Mouse (Mus musculus) liver, embryonic 14.5 days (tissue): Measurements from ENCODE around the gene 9130213A22Rik. TPM values are rescaled to one million over a fixed set of nuclear protein-coding genes. Genes with fewer than 3 reads are reported as not detected.

ENCODE experiments used
- ATAC-seq: fragments of 200-750 bp; cut with Nextera tagmentation; 2 replicates; pipeline ENCODE4 v1.8.0; 2017; ENCODE audit warnings: moderate number of reproducible peaks, mild to moderate bottlenecking, moderate library complexity; ENCODE audit not compliant: insufficient read depth
- DNase-seq, 3 experiments: peaks; one replicate each; pipeline ENCODE4 v3.0.0-alpha.2; 2012 to 2013; ENCODE audit warnings: low read depth in 3 of 3, low spot score in 3 of 3
- H3K27ac ChIP-seq: fragments of 300-500 bp; sonication (generic); 2 replicates; pipeline ENCODE4 v1.5.1; 2014; ENCODE audit warnings: moderate library complexity, mild to moderate bottlenecking, control low read depth, inconsistent platforms
- H3K27me3 ChIP-seq: fragments of 300-500 bp; sonication (generic); 2 replicates; pipeline ENCODE4 v1.6.1; 2014; ENCODE audit warnings: mild to moderate bottlenecking, low read length, moderate library complexity; ENCODE audit not compliant: control insufficient read depth, insufficient read depth
- H3K36me3 ChIP-seq: fragments of 300-500 bp; sonication (generic); replicated peaks from 2 replicates; pipeline ENCODE4 v1.6.1; 2014; ENCODE audit warnings: low read depth; ENCODE audit not compliant: control insufficient read depth, insufficient read depth
- H3K4me1 ChIP-seq, 2 experiments: fragments of 200-500 bp in 1 of 2; fragments of 300-500 bp in 1 of 2; sonication (generic) in 1 of 2; replicated peaks; 2 replicates each; pipeline ENCODE4 v1.6.1; 2012 to 2014; ENCODE audit warnings: antibody characterized with exemption in 1 of 2, inconsistent platforms in 1 of 2, low read length in 1 of 2; ENCODE audit not compliant: control insufficient read depth in 2 of 2, insufficient read depth in 2 of 2
- H3K4me2 ChIP-seq: fragments of 300-500 bp; sonication (generic); 2 replicates; pipeline ENCODE4 v1.6.1; 2014; ENCODE audit warnings: low read depth, mild to moderate bottlenecking, control low read depth, moderate library complexity
- H3K4me3 ChIP-seq, 2 experiments: fragments of 200-500 bp in 1 of 2; fragments of 300-500 bp in 1 of 2; sonication (generic) in 1 of 2; 2 replicates each; pipeline ENCODE4 v1.5.1; 2012 to 2014; ENCODE audit warnings: low read depth in 2 of 2, low read length in 2 of 2, mild to moderate bottlenecking in 2 of 2, control low read depth in 1 of 2, inconsistent platforms in 1 of 2, moderate library complexity in 1 of 2; ENCODE audit not compliant: insufficient read depth in 1 of 2
- H3K9ac ChIP-seq: fragments of 300-500 bp; sonication (generic); replicated peaks from 2 replicates; pipeline ENCODE4 v1.6.1; 2014; ENCODE audit warnings: mild to moderate bottlenecking, control low read depth, moderate library complexity
- H3K9me3 ChIP-seq: fragments of 300-500 bp; sonication (generic); 2 replicates; pipeline ENCODE4 v1.6.1; 2016; ENCODE audit warnings: low read length, mixed read lengths; ENCODE audit not compliant: control insufficient read depth
- CTCF ChIP-seq: IDR thresholded peaks from 2 replicates; pipeline ENCODE4 v1.5.1; 2016; ENCODE audit warnings: antibody characterized with exemption, low read depth, control low read depth
- EP300 ChIP-seq: IDR thresholded peaks from 2 replicates; pipeline ENCODE4 v1.6.1; 2016; ENCODE audit warnings: antibody characterized with exemption, low read depth
- WGBS: fragments of 180-500 bp; shearing (Covaris S2); extraction: QIAGEN DNeasy Blood & Tissue Kit; methylation state at CpG from one replicate; pipeline ENCODE4 v1.1.7; 2014; ENCODE audit not compliant: insufficient replicate concordance; 5-methylcytosine and 5-hydroxymethylcytosine counted together
- polyA plus RNA-seq, 2 experiments: library from polyadenylated mRNA; depleted of rRNA in 1 of 2; stranded (reverse) in 1 of 2; unstranded in 1 of 2; fragments of >200 nt; fragmentation: Nextera tagmentation in 1 of 2; extraction: Ambion mirVana in 1 of 2; gene quantifications; 2 replicates each; pipeline versions ENCODE4 v1.2.1 to v1.2.3; 2012 to 2014

9130213A22Rik gene
- polyA plus RNA-seq, 2 experiments, result 0.08 TPM; not detected in 1

DNA sequence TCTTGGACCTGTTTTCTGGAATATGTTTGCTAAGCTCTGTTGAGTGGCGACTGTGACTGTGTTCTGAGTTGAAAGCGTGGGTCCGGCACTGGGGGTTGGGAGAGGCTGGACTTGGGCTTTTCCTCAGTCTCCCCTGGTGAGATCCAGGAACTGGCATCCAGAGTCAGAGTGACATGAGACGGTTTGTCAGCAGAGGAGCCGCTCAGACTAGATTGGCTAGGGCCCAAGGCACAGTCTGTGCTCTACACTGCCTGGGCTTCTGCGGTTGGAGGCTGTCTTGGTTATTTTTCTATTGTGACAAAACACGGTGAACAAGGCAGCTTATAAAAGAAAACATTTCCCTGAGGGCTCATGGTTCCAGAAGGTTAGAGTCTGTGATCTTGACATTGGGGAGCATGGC lies 25.2 kb upstream of the 9130213A22Rik start:
- Histone ChIP-seq H3K4me2 (no peak overlapping the region), H3K4me3 (no peak overlapping the region), H3K4me1 (no peaks in the 10 kb centered on the region), H3K9me3 (no peaks in the 10 kb centered on the region), H3K27ac (no peak overlapping the region), H3K36me3 (no peaks in the 10 kb centered on the region), H3K27me3 (no peaks in the 10 kb centered on the region), H3K9ac (no peak overlapping the region)
- DNase-seq, result no peak
- ATAC-seq, result no peak
- TF ChIP-seq EP300 (no peak), CTCF (no peak)
- 69% methylated on average over 7 of the region's 7 CpGs for WGBS

DNA sequence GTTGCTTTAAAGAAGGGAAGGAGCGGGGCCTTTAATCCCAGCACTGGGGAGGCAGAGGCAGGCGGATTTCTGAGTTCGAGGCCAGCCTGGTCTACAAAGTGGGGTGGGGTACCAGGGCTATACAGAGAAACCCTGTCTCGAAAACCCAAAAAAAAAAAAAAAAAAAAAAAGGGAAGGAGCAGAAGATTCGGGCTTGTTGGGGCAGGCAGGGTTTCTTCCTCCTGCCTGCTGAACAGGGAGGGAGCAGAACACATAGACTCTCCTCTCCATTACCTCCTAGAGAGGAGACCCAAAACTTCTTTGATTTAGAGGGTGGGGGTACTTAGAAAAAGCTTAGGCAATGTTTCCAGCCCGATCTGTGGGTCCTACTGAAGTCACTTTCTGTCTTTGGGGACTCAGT lies 13.0 kb upstream of the 9130213A22Rik start:
- no peaks in the 10 kb centered on the region for H3K36me3 ChIP-seq
- no peak overlapping the region for H3K27ac ChIP-seq
- no peak overlapping the region for H3K4me3 ChIP-seq
- DNase-seq, result no peak
- peaks cover 0 to 2% of the 10 kb centered on the region in 2 experiments; a peak in 2 of 4 replicates for H3K4me1 ChIP-seq
- H3K9ac ChIP-seq, result no peak overlapping the region
- WGBS, result 50% methylated on average over 6 of the region's 6 CpGs
- H3K27me3 ChIP-seq, result no peaks in the 10 kb centered on the region
- no peaks in the 10 kb centered on the region for H3K9me3 ChIP-seq
- no peak overlapping the region for H3K4me2 ChIP-seq
- no peak for ATAC-seq
- TF ChIP-seq CTCF, result no peak
- no peak for TF ChIP-seq EP300

DNA sequence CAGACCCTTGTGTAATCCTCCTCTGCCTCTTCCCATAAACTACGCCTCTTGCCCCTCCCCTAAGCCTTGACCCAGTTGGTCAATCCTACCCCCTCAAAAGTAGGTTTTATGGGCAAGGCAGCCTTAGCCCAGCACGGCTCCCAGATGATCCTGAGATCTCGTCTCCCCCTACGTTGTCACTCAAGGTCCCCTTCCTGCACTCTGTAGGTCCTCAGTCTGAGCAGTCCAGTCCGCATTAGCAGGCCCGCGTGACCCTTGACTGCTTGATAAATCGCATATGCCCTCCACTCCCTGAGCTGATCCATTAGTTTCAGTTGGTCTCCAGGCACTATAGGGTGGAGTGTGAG lies 12.2 kb upstream of the 9130213A22Rik start:
- Histone ChIP-seq H3K4me2 (peak overlapping the region; percentile 68), H3K36me3 (no peaks in the 10 kb centered on the region), H3K9me3 (no peaks in the 10 kb centered on the region), H3K9ac (no peak overlapping the region; the same call in 1 of the 2 replicates), H3K27ac (no peak overlapping the region), H3K27me3 (no peaks in the 10 kb centered on the region), H3K4me3 (peak overlapping the region in 1 of 2 experiments; percentile 41; a peak in 1 of 4 replicates), H3K4me1 (peaks cover 0 to 2% of the 10 kb centered on the region in 2 experiments; a peak in 2 of 4 replicates)
- DNase-seq, result no peak
- TF ChIP-seq CTCF (no peak), EP300 (no peak)
- whole genome bisulfite sequencing, result 49% methylated on average over 8 of the region's 8 CpGs
- no peak for ATAC-seq

DNA sequence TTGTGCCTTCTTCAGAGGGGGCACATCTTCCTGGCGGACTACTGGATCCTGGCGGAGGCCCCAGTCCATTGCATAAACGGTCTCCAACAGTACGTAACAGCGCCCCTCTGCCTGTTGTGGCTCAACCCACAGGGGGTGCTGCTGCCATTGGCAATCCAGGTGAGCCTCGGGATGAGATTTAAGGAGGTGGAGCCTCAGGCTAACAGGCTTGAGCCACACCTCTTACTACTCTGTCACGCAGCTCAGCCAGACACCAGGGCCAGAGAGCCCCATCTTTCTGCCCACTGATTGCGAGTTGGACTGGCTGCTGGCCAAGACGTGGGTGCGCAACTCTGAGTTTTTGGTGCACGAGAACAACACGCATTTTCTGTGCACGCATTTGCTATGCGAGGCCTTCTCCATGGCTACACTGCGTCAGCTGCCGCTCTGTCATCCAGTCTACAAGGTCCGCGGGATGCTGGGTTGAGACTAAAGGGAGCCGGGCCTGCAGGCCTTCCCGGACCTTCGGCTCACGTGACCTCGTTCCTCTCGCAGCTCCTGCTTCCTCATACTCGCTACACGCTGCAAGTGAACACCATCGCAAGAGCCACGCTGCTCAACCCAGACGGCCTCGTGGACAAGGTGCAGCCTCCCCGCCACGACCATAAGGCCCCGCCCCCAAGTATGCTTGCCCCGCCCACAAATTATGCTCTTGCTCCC lies 11.7 kb upstream of the 9130213A22Rik start:
- ATAC-seq (peak; percentile 40; the same call in 1 of the 2 replicates), DNase-seq (no peak)
- no peaks in the 10 kb centered on the region for H3K27me3 ChIP-seq
- no peak overlapping the region for H3K27ac ChIP-seq
- WGBS, result 5% methylated on average over 34 of the region's 34 CpGs
- peak overlapping the region; percentile 68 for H3K4me2 ChIP-seq
- no peak overlapping the region; the same call in 1 of the 2 replicates for H3K9ac ChIP-seq
- no peaks in the 10 kb centered on the region for H3K9me3 ChIP-seq
- peaks cover 0 to 2% of the 10 kb centered on the region in 2 experiments; a peak in 2 of 4 replicates for H3K4me1 ChIP-seq
- H3K36me3 ChIP-seq, result no peaks in the 10 kb centered on the region
- TF ChIP-seq EP300, result no peak
- peak; percentile 60 for TF ChIP-seq CTCF
- peak overlapping the region; percentile 31 to 41 for H3K4me3 ChIP-seq

DNA sequence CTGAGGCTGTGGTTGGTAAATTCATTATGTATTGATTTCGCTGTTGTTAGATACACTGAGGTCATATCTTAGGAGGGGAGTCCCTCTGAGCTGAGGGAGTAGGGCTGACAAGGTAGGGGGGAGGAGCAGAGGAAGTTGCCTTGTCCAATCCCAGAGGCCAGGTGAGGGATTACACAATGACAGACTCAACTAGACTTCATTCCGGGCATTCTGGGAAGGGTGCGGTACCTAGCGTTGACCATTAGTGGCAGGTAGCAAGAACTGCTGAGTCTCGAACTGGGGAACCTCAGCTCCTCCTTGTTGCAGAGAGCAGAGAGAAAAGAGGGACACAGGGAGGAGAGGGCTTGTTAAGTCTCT lies 11.2 kb upstream of the 9130213A22Rik start:
- no peaks in the 10 kb centered on the region for H3K9me3 ChIP-seq
- TF ChIP-seq CTCF (no peak), EP300 (no peak)
- no peaks in the 10 kb centered on the region for H3K36me3 ChIP-seq
- WGBS, result 43% methylated on average over 5 of the region's 5 CpGs
- peaks cover 0 to 2% of the 10 kb centered on the region in 2 experiments; a peak in 2 of 4 replicates for H3K4me1 ChIP-seq
- ATAC-seq, result no peak
- no peaks in the 10 kb centered on the region for H3K27me3 ChIP-seq
- no peak overlapping the region for H3K4me3 ChIP-seq
- H3K27ac ChIP-seq, result no peak overlapping the region
- no peak overlapping the region for H3K9ac ChIP-seq
- DNase-seq, result no peak
- peak overlapping the region; percentile 68 for H3K4me2 ChIP-seq
